Mouse (Mus musculus) embryonic facial prominence, embryonic 10.5 days (tissue): ENCODE results near the gene Slc26a6. TPM values are rescaled to one million over a fixed set of nuclear protein-coding genes. Genes with fewer than 3 reads are reported as not detected.

Source experiments
- DNase-seq: peaks from one replicate; pipeline ENCODE4 v3.0.0-alpha.2; 2017; ENCODE audit warnings: low spot score
- H3K27ac ChIP-seq: fragments of 300-500 bp; sonication (generic); replicated peaks from 2 replicates; pipeline ENCODE4 v1.5.1; 2016; ENCODE audit warnings: mild to moderate bottlenecking
- H3K27me3 ChIP-seq: fragments of 300-500 bp; sonication (generic); replicated peaks from 2 replicates; pipeline ENCODE4 v1.6.1; 2016; ENCODE audit warnings: low read depth, mild to moderate bottlenecking; ENCODE audit not compliant: poor library complexity, severe bottlenecking
- H3K36me3 ChIP-seq: fragments of 300-500 bp; sonication (generic); replicated peaks from 2 replicates; pipeline ENCODE4 v1.6.1; 2016; ENCODE audit warnings: mild to moderate bottlenecking, moderate library complexity
- H3K4me1 ChIP-seq: fragments of 300-500 bp; sonication (generic); 2 replicates; pipeline ENCODE4 v1.6.1; 2016
- H3K4me3 ChIP-seq: fragments of 300-500 bp; sonication (generic); 2 replicates; pipeline ENCODE4 v1.5.1; 2016; ENCODE audit warnings: mild to moderate bottlenecking, moderate library complexity
- H3K9me3 ChIP-seq: fragments of 300-500 bp; sonication (generic); 2 replicates; pipeline ENCODE4 v1.6.1; 2016; ENCODE audit warnings: mild to moderate bottlenecking
- WGBS: fragments of 180-500 bp; shearing (Covaris S2); methylation state at CpG from one replicate; pipeline ENCODE4 v1.1.7; 2016; 5-methylcytosine and 5-hydroxymethylcytosine counted together
- polyA plus RNA-seq: library from polyadenylated mRNA; unstranded; fragments of >200 nt; fragmentation: Nextera tagmentation; extraction: Ambion mirVana; gene quantifications from 2 replicates; pipeline ENCODE4 v1.2.1, GENCODE M21; 2016

The Slc26a6 gene
- 13.3 and 14.0 TPM in 2 replicates for polyA plus RNA-seq

- Histone ChIP-seq H3K27me3 (peaks cover 8% of the 10 kb centered on the region; the same call in 1 of the 2 replicates), H3K4me1 (peaks cover 36% of the 10 kb centered on the region), H3K27ac (peak within 1 kb of the TSS; percentile 85), H3K36me3 (peaks cover 29% of the 10 kb centered on the region), H3K4me3 (peak within 1 kb of the TSS; percentile 82), H3K9me3 (no peaks in the 10 kb centered on the region)
- DNase-seq: no peak
- 86% methylated on average over 3 of the region's 3 CpGs for WGBS
Measured at GRCm38 (mm10) chr9:108852976-108853375, at the start of gene Slc26a6. Gene Slc26a6, plus strand, starts transcription at chr9:108853283.

GRCm38 (mm10) chr9:108805768-108806167 lies 47.3 kb upstream of the Slc26a6 start:
- no peaks in the 10 kb centered on the region for H3K27me3 ChIP-seq
- no peak overlapping the region for H3K27ac ChIP-seq
- H3K4me3 ChIP-seq: no peak overlapping the region
- H3K36me3 ChIP-seq: peaks cover 68% of the 10 kb centered on the region
- no peak for DNase-seq
- H3K4me1 ChIP-seq: peaks cover 23% of the 10 kb centered on the region
- 91% methylated on average over 8 of the region's 8 CpGs for WGBS
- no peaks in the 10 kb centered on the region for H3K9me3 ChIP-seq

GRCm38 (mm10) chr9:108806379-108806778 lies 46.7 kb upstream of the Slc26a6 start:
- H3K4me1 ChIP-seq: peaks cover 23% of the 10 kb centered on the region
- H3K9me3 ChIP-seq: no peaks in the 10 kb centered on the region
- H3K27ac ChIP-seq: no peak overlapping the region
- H3K36me3 ChIP-seq: peaks cover 67% of the 10 kb centered on the region
- no peak overlapping the region for H3K4me3 ChIP-seq
- DNase-seq: no peak
- H3K27me3 ChIP-seq: no peaks in the 10 kb centered on the region

GRCm38 (mm10) chr9:108806831-108807230 lies 46.3 kb upstream of the Slc26a6 start:
- 92% methylated on average over 1 of the region's 1 CpGs for whole genome bisulfite sequencing
- no peak overlapping the region for H3K27ac ChIP-seq
- DNase-seq: no peak
- H3K9me3 ChIP-seq: no peaks in the 10 kb centered on the region
- H3K4me1 ChIP-seq: peaks cover 23% of the 10 kb centered on the region
- H3K4me3 ChIP-seq: no peak overlapping the region
- H3K27me3 ChIP-seq: no peaks in the 10 kb centered on the region
- peaks cover 67% of the 10 kb centered on the region for H3K36me3 ChIP-seq

- Histone ChIP-seq H3K4me1 (peaks cover 23% of the 10 kb centered on the region), H3K4me3 (peak overlapping the region; percentile 86), H3K36me3 (peaks cover 67% of the 10 kb centered on the region), H3K9me3 (no peaks in the 10 kb centered on the region), H3K27me3 (no peaks in the 10 kb centered on the region), H3K27ac (peak overlapping the region; percentile 86)
- 77% methylated on average over 5 of the region's 5 CpGs for WGBS
- DNase-seq: no peak
Measured at GRCm38 (mm10) chr9:108807674-108808073, 45.4 kb upstream of the Slc26a6 start.

GRCm38 (mm10) chr9:108808163-108808665 lies 44.9 kb upstream of the Slc26a6 start, which contains the start of gene Nckipsd:
Gene Nckipsd, plus strand, starts transcription at chr9:108808368.
- Histone ChIP-seq H3K27ac (peak within 1 kb of the TSS; percentile 86), H3K9me3 (no peaks in the 10 kb centered on the region), H3K36me3 (peaks cover 67% of the 10 kb centered on the region), H3K4me3 (peak within 1 kb of the TSS; percentile 86), H3K27me3 (no peaks in the 10 kb centered on the region), H3K4me1 (peaks cover 23% of the 10 kb centered on the region)
- DNase-seq: peak; percentile 97
- WGBS: under 1% methylated on average over 62 of the region's 62 CpGs

- DNase-seq: no peak
- H3K9me3 ChIP-seq: no peaks in the 10 kb centered on the region
- 57% methylated on average over 5 of the region's 5 CpGs for WGBS
- peaks cover 23% of the 10 kb centered on the region for H3K4me1 ChIP-seq
- no peaks in the 10 kb centered on the region for H3K27me3 ChIP-seq
- peak overlapping the region; percentile 86 for H3K4me3 ChIP-seq
- 0 out of 2 replicates have a peak overlapping the region, but pooled peaks have one; percentile 86 for H3K27ac ChIP-seq
- peaks cover 67% of the 10 kb centered on the region for H3K36me3 ChIP-seq
Measured at GRCm38 (mm10) chr9:108809188-108809587, 43.9 kb upstream of the Slc26a6 start.

- no peak for DNase-seq
- peaks cover 23% of the 10 kb centered on the region for H3K4me1 ChIP-seq
- H3K4me3 ChIP-seq: no peak overlapping the region
- WGBS: 80% methylated on average over 6 of the region's 6 CpGs
- H3K27me3 ChIP-seq: no peaks in the 10 kb centered on the region
- no peaks in the 10 kb centered on the region for H3K9me3 ChIP-seq
- no peak overlapping the region for H3K27ac ChIP-seq
- peaks cover 67% of the 10 kb centered on the region for H3K36me3 ChIP-seq
Measured at GRCm38 (mm10) chr9:108809723-108810122, 43.4 kb upstream of the Slc26a6 start.

- 82% methylated on average over 5 of the region's 5 CpGs for WGBS
- Histone ChIP-seq H3K27me3 (no peaks in the 10 kb centered on the region), H3K4me3 (no peak overlapping the region), H3K36me3 (peaks cover 67% of the 10 kb centered on the region), H3K9me3 (no peaks in the 10 kb centered on the region), H3K4me1 (peaks cover 23% of the 10 kb centered on the region), H3K27ac (no peak overlapping the region)
- DNase-seq: no peak
Measured at GRCm38 (mm10) chr9:108810516-108810915, 42.6 kb upstream of the Slc26a6 start.

GRCm38 (mm10) chr9:108815557-108815956 lies 37.5 kb upstream of the Slc26a6 start:
- Histone ChIP-seq H3K4me3 (no peak overlapping the region), H3K4me1 (peaks cover 2% of the 10 kb centered on the region; the same call in 1 of the 2 replicates), H3K27ac (no peak overlapping the region), H3K36me3 (peaks cover 77% of the 10 kb centered on the region), H3K27me3 (no peaks in the 10 kb centered on the region), H3K9me3 (no peaks in the 10 kb centered on the region)
- no peak for DNase-seq
- 85% methylated on average over 7 of the region's 7 CpGs for WGBS

- DNase-seq: peak; percentile 56
- H3K4me3 ChIP-seq: no peak overlapping the region
- no peaks in the 10 kb centered on the region for H3K9me3 ChIP-seq
- no peak overlapping the region for H3K27ac ChIP-seq
- peaks cover 23% of the 10 kb centered on the region for H3K27me3 ChIP-seq
- 64% methylated on average over 3 of the region's 3 CpGs for WGBS
- H3K36me3 ChIP-seq: peaks cover 40% of the 10 kb centered on the region
- H3K4me1 ChIP-seq: peaks cover 7% of the 10 kb centered on the region; the same call in 1 of the 2 replicates
Measured at GRCm38 (mm10) chr9:108819495-108819894, 33.6 kb upstream of the Slc26a6 start.

GRCm38 (mm10) chr9:108820077-108820476 lies 33.0 kb upstream of the Slc26a6 start:
- no peak for DNase-seq
- WGBS: 69% methylated on average over 5 of the region's 5 CpGs

GRCm38 (mm10) chr9:108824144-108824685 lies 28.9 kb upstream of the Slc26a6 start:
- H3K4me3 ChIP-seq: peak overlapping the region; percentile 64

More at GRCm38 (mm10) chr9:108820077-108820476, 33.0 kb upstream of the Slc26a6 start:
- Histone ChIP-seq H3K4me1 (peaks cover 13% of the 10 kb centered on the region; the same call in 1 of the 2 replicates), H3K36me3 (peaks cover 34% of the 10 kb centered on the region), H3K4me3 (no peak overlapping the region), H3K27ac (no peak overlapping the region), H3K27me3 (peaks cover 29% of the 10 kb centered on the region), H3K9me3 (no peaks in the 10 kb centered on the region)

More at GRCm38 (mm10) chr9:108824144-108824685, 28.9 kb upstream of the Slc26a6 start:
- H3K36me3 ChIP-seq: no peaks in the 10 kb centered on the region
- no peak for DNase-seq
- WGBS: 5% methylated on average over 25 of the region's 25 CpGs
- peaks cover 70% of the 10 kb centered on the region for H3K27me3 ChIP-seq
- H3K9me3 ChIP-seq: no peaks in the 10 kb centered on the region
- peaks cover 39% of the 10 kb centered on the region for H3K4me1 ChIP-seq
- H3K27ac ChIP-seq: no peak overlapping the region; the same call in 1 of the 2 replicates
